Mouse (Mus musculus): Measurements from ENCODE around the gene Ehmt1. TPM values are rescaled to one million over a fixed set of nuclear protein-coding genes. Genes with fewer than 3 reads are reported as not detected.

The Ehmt1 gene
- polyA plus RNA-seq, 1 experiment from 2014 or later, result 96.0 TPM

Small RNA genes within 50 kb of the gene (microRNA-seq; reads per million reads assigned to microRNA genes)
- gene Gm22875, result not detected

Other genes starting within 250 kb of the Ehmt1 start
- gene Cacna1b, start 156.5 kb downstream of the Ehmt1 start, polyA plus RNA-seq (2015; fragmentation: Nextera tagmentation; extraction: Ambion mirVana), result 8.4 and 8.9 TPM in 2 replicates
- gene Arrdc1, start 15.6 kb upstream of the Ehmt1 start, polyA plus RNA-seq (2015; fragmentation: Nextera tagmentation; extraction: Ambion mirVana), result 26.4 and 26.9 TPM in 2 replicates
- gene Zmynd19, start 30.2 kb upstream of the Ehmt1 start, polyA plus RNA-seq (2015; fragmentation: Nextera tagmentation; extraction: Ambion mirVana), result 18.3 and 18.5 TPM in 2 replicates
- gene Dph7, start 42.8 kb upstream of the Ehmt1 start, polyA plus RNA-seq (2015; fragmentation: Nextera tagmentation; extraction: Ambion mirVana), result 32.7 and 33.6 TPM in 2 replicates
- gene Mrpl41, start 55.5 kb upstream of the Ehmt1 start, polyA plus RNA-seq (2015; fragmentation: Nextera tagmentation; extraction: Ambion mirVana), result 193 and 222 TPM in 2 replicates
- gene Pnpla7, start 56.4 kb upstream of the Ehmt1 start, polyA plus RNA-seq (2015; fragmentation: Nextera tagmentation; extraction: Ambion mirVana), result 2.6 and 4.3 TPM in 2 replicates
- 125 and 134 TPM in 2 replicates for gene Nsmf, start 134.7 kb upstream of the Ehmt1 start, polyA plus RNA-seq (2015; fragmentation: Nextera tagmentation; extraction: Ambion mirVana)
- not detected in 2 replicates for gene Entpd8, start 160.7 kb upstream of the Ehmt1 start, polyA plus RNA-seq (2015; fragmentation: Nextera tagmentation; extraction: Ambion mirVana)
- not detected in 2 replicates for gene Noxa1, start 175.5 kb upstream of the Ehmt1 start, polyA plus RNA-seq (2015; fragmentation: Nextera tagmentation; extraction: Ambion mirVana)

All from neural tube, embryonic 13.5 days (tissue).